Mouse (Mus musculus) regulatory T cell (primary cell): ENCODE results near the gene Gucy2g.

ENCODE experiments used
- in situ Hi-C: fragments of 300-600 bp; cut with MboI, MseI; formaldehyde crosslinking; loops from one replicate; pipeline ENCODE4 v1.15.1; 2025; ENCODE audit warnings: high pct_unique_total_duplicates

The Gucy2g gene

DNA sequence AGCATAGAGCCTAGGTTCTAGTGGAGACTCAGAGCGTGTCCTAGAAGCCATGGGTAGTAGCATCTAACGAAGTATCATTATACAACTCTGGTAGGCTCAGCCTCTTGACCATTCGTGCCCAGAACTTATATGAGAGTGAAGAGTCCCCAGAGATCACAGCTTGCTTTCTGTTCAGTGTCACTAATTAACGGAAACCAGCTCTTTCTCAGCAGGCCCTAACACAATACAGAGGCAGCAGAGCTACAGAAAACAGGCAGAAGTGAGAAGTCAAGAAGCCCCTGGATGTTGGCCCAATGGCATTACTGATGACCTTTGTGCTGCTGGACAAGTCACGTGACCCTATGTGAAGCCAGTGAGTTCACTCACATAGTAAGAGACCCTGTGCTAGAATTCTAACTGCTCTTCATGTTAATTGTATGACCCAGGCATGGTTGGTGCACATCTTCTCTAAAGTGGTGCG is at the start of gene Gucy2g:
TSS of gene Gucy2g (minus strand) at position 51 of the 460 bp plus-strand sequence.
- in situ Hi-C loops, result no loop called here

DNA sequence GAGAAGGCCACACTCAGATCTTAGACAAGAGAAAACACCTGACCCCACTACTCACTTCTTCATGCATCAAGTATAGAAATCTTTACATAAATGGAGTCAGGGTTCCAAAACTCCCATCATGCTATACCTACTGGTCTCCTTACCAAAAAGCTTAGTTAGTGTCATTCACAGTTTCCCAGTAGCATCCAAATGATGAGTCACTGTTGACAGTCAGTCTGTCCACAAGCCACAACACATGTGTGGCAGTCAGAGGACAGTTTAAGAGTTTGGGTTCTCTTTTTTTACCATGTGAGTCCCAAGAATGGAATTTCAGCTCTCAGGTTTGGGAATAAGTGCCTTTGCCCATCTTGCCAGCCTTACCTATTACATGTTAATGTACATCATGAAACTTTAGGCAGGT is 47.9 kb upstream of the Gucy2g start:
- in situ Hi-C loops, result loop anchor here (5.0 kb wide), 1 partner anchor 72 kb away; no protein-coding TSS in a partner anchor

DNA sequence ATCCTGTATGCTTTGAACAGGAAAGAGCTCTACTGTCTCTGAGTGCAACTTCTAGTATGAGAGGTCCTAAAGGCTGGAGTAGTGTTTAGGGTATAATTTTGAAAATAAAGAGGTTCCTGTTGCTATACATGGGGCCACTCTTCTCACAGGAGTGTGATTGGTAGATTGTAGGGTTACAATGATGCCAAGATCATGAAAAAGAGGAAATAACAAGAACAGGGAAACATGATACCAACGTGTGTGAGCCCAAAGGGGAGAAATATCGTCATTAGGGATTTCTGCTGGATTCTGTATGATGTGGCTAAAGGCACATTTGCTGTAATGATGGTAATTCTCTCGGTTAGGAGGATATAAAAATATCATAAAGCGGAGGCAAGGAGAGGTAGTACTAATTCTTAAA is 45.0 kb upstream of the Gucy2g start:
- in situ Hi-C loops, result loop anchor here (5.0 kb wide), 1 partner anchor 69 kb away; no protein-coding TSS in a partner anchor

DNA sequence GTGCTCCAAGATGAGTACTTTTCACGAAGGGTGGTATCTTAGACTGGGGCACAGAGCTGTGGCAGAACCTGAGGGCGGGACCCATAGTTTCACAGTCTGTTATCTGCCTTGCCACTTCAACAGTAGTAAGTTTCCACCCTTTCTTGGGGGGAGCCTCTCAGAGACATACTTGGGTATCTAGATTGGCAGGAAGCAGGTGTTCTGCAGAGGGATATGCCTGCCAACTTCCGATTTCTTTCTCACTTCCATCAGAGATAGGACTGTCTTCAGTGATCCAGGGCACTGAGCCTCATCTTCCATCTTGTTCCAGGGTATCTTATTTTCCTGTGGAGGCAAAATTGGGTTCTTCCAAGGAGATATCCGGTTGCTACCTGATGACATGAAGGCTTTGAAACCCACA is 43.1 kb upstream of the Gucy2g start:
- in situ Hi-C loops, result no loop called here

DNA sequence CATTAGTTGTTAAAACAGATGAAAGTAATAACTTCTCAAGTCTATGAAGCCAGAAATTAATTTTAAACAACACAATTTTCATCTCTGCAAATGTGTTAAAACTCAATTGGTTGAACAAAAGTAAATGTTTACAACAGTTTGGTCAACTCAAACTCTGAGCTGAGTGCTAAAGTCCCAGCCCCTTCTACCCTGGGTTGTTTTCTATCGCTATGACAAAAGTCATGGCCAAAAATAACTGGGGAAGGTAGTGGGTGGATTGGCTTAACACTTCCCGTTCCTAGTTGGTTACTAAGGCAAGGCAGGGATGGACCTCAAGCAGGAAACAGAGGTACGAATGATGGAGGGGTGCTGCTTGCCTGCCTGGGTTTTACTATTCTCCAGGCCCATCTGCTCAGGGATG is 35.7 kb upstream of the Gucy2g start:
- in situ Hi-C loops, result no loop called here

DNA sequence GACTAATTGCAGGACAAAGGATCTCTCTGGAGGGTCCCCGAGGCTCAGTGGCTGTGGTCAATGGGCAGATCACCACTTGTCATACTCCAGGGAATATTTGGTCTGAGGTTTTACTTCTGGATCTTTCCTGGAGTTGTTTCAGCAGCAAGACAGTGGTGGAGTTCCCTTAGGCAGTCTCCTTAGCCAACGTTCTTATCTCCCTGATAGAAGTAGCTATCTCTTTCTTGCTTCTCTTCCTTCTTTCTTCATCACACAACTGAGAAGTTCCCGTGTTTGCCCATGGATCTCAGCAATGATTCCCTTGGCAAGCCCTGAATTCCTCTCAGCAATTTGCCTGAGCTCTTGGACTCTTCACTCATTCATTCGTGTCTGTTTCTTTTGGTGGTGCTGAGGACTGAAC is 35.1 kb upstream of the Gucy2g start:
- in situ Hi-C loops, result no loop called here

DNA sequence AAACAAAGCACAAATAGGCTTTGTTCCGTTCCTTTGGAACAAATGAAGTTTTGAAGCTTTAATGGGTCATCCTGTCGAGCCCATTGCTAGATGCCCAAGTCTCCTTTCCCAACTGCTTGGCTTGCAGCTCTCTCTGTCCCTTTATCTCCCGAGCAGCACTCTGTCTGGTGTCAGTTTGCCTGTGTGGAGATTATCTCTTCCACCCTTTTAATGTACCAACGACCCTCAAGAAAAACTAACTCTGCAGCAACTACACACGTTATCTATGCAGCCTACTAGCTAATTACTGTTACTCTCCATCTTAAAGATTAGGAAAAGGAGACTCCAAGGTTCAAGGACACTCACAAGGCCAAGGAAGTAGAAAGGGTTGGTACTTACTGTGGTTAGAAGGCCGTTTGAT is 32.3 kb upstream of the Gucy2g start:
- in situ Hi-C loops, result no loop called here

DNA sequence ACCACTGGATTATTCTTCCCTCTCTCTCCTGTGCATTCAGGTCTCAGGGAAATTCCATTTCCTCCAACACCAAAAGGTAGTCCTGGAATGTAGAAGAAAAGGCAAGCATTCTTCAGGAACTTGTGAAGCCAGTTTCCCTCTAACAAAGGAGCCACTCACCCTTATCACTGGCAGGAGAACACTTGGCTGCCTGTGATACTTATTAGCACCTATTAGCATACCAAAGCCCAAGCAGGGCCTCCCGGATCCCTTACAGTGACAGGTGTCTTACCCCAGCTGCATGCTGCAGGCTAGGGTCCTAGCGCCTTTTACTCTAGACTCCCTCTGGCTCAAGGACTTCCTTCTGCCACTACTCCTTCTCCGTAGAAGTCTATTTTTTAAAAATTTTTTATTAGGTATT is 30.4 kb upstream of the Gucy2g start:
- in situ Hi-C loops, result no loop called here

DNA sequence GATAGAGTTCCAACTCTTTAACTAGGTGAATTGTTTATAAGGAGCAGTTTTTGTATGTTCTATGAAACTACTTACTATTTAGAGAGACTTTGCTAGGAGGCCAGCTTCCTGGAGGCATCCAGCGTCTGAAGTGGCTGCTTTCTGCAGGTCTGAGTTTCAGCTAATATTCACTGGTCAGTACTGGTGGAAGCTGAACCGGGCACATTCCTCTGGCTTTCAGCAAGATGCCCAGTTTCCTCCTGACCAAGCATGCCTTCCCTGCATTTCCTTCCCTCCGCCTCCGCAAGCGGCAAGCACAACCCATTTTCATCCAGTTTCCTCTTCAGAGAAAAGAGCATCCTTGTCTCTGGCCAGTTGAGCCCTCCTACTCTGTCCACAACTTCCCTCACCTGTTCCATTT is 28.0 kb upstream of the Gucy2g start:
- in situ Hi-C loops, result no loop called here

DNA sequence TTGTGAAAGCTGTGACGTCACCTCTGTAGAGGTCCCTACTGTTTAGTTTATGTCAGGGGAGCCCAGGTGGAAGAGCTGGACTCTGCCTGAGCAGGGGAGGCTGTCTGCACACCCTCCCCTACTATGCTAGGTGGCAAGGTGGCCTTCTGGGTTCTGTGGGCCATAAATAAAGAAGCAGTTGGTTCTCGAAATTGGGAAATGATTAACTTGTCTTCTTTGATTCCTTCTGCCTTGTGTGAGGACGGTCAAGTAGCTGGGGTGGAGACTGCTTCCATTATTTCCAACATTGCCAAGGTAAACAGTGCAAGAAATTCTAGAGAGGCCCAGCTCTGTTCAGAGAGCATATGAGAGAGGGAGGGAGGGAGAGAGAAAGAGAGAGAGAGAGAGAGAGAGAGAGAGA is 27.1 kb upstream of the Gucy2g start:
- in situ Hi-C loops, result no loop called here

DNA sequence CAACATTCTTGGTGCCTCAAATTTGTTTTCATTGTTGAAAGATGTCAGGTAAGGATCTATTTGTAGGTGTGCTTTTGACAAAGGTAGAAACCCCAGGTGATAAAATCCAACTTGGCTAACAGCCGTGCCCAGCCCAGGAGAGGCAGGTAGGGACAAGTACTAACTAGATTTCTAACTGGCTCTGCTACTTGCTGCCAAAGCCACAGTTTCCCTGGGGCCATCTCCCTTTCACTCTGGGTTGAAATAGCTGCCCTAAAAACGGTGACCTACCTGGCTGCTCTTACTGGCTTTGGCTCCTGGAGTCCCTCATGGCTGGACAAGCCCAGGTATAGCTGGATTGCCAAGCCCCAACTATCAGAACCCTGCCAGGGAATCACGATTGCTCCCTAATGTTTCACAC is 25.8 kb upstream of the Gucy2g start:
- in situ Hi-C loops, result no loop called here

DNA sequence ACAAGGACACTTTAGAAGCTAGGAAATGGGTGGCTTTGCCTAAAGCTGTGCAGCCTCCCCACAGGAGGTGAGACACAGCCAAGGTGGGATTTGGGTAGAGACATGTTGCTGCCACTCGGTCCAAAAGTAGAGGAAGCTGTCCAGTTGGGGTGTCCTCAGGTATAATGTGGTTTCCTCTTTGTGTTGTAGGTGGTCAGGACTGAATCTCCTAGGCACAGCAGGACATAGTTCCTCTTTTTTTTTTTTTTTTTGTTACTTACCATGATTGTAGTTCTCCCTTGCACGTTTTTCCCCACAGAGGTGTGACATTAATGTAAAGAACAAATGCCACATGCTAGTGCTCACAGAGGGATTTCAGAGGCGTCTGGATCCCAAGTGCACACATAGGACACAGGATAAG is 24.2 kb upstream of the Gucy2g start:
- in situ Hi-C loops, result no loop called here

DNA sequence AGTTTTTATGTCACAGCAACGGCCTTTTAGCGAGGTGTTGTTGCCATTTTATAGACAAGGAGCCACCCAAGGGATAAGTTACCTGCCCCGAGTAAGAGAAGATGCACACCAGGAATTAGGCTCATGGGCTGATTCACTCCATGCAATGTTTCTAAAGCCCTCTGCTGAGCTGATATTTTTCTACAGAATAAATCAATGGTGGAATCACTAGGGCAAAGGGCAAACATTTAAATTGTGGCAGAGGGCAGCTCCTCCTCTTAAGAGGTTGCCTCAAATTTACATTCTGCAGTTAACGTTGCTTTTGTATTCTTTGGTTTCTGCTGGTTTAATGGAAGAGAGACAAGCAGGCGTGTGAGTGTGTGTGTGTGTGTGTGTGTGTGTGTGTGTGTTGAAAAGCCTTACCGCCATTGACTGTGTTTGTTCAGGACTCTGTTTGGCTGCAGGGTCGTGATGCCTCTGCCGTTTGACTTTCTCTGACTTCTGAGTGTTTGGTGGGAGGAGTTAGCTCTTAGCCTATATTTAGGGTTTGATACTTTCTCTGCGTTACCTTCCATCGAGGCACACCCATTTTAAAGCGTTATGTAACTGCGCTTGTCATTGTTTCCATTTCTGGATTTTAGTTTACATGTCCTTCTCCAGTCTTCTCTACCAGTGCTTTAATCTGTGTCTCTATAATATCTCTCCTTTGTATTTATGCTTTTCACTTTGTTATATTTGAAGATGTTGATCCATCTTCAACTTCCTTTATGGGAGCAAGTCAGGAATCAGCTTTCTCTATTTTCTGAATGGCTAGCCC is 19.6 kb upstream of the Gucy2g start:
- in situ Hi-C loops, result loop anchor here (5.0 kb wide), 1 partner anchor 652 kb away; no protein-coding TSS in a partner anchor

DNA sequence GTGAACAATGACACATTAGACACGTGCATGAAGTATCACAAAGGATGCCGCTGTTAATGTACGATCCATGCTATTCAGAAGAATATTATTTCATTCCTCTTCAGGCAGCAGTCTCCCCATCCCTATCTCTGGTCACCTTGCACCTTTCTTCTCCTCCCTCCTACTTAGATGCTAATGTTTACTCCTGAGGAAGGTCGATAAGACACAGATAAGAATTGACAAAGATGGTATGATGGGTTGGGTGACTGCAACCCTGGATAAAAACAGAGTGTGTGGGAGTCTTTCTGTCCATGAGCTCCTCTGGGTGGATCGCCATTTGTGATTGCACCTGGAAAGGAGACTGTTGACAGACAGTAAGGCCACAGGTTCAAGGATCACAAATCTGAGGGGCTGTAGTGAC is 17.5 kb upstream of the Gucy2g start:
- in situ Hi-C loops, result loop anchor here (5.0 kb wide), 1 partner anchor 49 kb away; no protein-coding TSS in a partner anchor

DNA sequence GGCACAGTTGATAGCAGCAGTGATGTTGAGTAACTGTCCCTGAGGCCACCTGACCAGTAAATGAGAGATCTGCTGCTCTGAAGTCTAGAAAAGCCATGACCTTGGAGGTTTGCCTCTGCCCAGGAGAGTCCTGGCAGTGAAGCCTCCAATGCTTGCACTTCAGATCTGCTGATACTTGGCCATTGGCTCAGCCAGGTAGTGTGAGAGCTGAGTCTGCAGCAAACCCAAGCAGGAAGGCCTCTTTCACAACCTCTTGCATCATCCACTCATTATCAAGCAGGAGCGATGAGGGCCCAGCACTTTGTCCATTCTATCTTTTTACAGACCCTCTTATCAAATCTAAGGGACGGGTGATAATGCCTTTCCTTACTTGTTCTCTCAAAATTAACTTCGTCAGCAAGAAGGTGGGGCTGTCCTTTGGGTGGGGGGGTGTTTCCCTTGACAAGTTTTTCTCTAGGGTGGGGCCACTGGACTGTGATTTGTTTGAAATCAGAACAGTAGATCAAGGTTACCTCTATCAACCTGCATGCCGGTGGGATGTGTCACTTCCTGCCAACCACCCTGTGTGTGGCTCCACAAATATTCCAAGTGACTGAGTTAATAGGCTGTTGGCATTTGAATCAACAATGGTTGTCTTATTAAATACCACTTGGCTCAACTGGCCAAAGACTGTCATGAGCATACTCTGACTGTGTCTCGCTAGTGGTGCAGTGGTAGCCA is 16.8 kb upstream of the Gucy2g start:
- in situ Hi-C loops, result loop anchor here (5.0 kb wide), 1 partner anchor 49 kb away; no protein-coding TSS in a partner anchor

DNA sequence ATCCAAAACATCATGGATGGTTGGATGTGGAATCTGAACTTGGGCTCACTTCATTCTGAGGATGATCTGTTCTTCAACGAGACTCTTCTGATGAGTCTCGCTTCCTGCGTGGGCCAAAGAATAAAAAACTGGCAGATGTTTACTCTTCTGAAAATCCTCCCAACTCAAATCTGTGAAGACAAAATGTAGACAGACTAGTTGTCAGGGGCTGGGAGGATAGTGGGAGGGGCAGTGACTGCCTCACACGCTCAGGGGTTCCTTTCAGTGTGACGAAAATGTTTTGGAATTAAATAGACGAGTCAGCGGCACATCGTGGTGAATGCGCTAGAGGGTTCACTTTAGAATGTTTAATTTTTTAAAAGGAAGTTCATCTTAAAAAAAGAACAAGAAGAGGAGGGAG is 15.1 kb upstream of the Gucy2g start:
- in situ Hi-C loops, result loop anchor here (5.0 kb wide), 1 partner anchor 51 kb away; no protein-coding TSS in a partner anchor

DNA sequence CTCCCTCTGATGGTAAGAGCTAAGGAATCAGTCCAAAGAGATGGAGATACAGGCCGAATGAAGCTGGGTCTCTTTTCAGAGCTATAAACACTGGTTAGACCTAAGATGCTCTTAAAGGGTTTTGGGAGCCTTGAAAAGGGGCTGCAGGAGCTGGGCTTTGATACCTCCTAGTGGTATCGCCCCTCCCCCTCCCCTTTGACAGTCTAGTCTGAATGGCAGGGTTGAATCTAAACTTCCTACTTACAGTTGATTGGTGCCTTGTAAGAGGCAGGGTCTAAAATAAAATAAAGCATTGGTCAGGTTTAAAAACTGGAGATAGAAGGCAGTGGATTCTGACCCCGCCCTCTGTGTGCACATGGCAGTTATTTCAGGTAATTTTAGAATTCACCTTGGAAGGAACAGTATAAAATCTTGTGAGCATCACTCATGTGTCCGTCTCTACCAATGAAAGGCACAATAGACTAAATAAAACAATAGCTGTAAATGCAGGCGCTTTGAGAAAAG is 13.5 kb upstream of the Gucy2g start:
- in situ Hi-C loops, result loop anchor here (5.0 kb wide), 1 partner anchor 53 kb away; no protein-coding TSS in a partner anchor

DNA sequence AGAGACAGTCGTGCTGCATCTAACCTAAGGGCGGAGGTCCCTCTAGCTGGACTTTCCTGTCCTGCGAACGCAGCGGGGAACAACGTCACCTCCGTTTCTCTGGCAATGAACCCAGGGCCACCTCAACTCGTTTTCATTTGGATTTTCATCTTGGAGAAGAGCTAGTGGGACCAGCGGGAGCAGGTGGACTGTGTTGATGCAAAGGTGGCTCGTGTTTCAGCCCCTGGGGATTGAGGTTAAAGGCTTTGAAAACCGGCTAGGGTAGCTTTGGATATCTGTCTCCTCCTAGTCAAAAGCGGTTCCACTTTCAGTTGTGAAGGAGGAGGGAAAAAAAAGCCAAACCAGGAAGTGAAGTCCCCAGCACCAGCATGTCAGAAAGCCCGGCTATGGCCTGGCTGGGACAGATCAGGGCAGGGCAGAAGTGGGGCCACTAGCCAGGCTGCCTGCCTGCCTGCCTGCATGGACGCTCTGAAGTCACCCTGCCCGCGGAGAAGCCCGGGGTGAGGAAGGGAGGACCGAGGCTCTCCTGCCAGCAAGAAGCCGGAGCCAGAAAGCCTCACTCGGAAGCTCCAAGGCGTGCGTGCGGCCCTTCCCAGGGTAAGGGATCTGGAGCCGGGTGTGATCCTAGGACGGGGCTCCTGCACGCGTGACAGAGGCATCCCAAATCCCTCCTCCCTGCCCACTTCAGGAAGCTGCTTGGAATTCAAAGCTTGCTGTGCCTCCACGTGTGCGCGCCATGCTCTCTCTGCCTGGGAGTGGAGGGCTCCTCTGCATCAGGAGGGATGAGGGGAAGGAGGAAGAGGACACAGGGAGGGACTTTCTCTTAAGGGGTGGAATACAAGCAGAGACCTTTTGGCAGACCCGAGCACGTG is 12.8 kb upstream of the Gucy2g start:
- in situ Hi-C loops, result no loop called here

DNA sequence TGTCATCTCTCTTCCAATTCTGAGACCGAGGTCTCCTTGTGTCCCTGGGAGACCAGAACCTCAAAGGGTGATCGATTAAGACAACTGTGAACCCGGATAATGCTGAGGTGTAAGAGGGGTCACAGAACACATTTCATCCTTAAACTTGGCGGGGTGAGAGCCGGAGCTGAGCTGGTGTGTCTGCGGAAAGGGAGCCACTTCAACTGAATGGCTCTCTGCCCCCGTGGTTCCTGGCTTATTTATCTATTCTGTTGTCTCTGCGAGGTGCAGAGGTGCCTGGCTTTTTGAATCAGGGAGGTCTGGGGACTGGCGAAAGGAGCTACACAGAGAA is 12.2 kb upstream of the Gucy2g start:
- in situ Hi-C loops, result no loop called here

DNA sequence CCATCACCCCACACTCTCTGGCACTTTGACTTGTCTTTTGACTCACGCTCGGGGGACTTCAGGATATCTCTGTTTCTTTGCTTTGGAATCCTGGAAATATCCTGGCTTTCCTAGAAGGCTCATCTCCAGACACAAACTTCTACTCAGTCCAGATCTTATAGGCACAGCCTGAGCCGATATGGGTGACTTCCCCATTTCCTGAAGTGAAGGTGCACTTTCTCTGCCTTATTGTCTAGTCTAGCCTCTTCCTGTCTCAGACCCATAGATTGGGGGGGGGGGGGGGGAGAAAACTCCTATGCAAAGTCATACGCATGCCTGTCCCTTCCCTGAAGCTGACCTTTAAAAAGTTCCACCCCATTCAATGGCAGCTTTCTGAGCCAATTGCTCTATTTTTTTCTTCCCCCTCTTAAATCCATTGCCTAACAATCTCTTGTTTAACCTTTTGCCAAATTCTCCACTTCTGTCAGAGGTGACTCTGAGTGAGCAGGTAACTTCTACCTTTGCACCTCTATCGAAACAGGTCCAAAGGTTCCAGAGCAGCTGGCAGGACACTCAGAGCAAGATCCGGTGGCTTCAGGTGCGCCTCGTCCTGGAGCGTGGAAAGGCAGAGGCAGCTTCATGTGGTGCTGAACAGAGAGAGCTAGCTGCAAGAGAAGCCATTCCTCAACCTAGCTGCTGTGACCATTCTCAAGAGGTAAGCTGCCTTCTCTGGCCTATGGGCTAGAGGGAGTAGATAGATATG is 10.5 kb upstream of the Gucy2g start, which contains the start of gene Acsl5:
TSS of gene Acsl5 (plus strand) at position 556 of the 742 bp plus-strand sequence.
- in situ Hi-C loops, result no loop called here

DNA sequence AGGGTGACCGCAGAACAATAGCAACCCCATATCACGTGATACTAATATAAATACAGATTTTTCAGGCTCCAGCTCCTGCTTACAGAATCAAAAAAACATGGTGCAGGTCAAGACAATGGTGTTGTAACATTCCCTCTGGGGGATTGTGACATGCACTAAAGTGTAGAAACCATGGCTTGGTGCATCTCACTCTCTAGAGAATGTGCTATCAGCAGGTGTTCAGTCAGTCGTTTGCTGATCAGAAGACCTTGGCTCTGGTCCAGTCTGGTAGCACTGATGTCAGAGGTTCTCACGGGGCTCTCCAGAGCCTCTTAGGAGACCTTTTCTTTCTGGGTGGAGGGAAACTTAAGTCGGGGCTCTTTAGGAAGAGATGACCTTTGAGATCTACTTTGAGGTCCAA is 9.4 kb upstream of the Gucy2g start:
- in situ Hi-C loops, result no loop called here
